Mouse (Mus musculus) layer of hippocampus, adult 18-20 months (tissue): Measurements from ENCODE around the gene Tbc1d10a. TPM values are rescaled to one million over a fixed set of nuclear protein-coding genes. Genes with fewer than 3 reads are reported as not detected.

Experiments used
- DNase-seq, 2 experiments: peaks; one replicate each; pipeline ENCODE4 v3.0.0; 2022; ENCODE audit warnings: low spot score in 2 of 2
- microRNA-seq, 2 experiments: library from miRNA; unstranded; fragments of <30 nt; microRNA quantifications; one replicate each; pipeline ENCODE4 v1.2.0; 2021
- total RNA-seq, 2 experiments: library from RNA; stranded (reverse); gene quantifications; 2 replicates each; pipeline ENCODE4 v1.2.3; 2021

Tbc1d10a gene
- total RNA-seq, 2 experiments from 2014 or later, result 28.1 to 30.8 TPM

GRCm38 (mm10) chr11:4262847-4263246, 76.3 kb downstream of the Tbc1d10a start:
- DNase-seq, result no peak

GRCm38 (mm10) chr11:4263296-4263695, 76.7 kb downstream of the Tbc1d10a start:
- no peak for DNase-seq

GRCm38 (mm10) chr11:4264066-4264465, 77.5 kb downstream of the Tbc1d10a start:
- no peak for DNase-seq

Small RNAs within 50 kb of the gene (microRNA-seq; reads per million reads assigned to microRNA genes)
- gene Mir3060, result 3.7 to 4.9 reads per million in 2 experiments

Other genes with a start within 250 kb of the Tbc1d10a start
- gene Pes1, start 222.8 kb upstream of the Tbc1d10a start, total RNA-seq, result 10 to 100 TPM; 40.0 to 40.2 TPM
- gene 4930556J24Rik, start 210.0 kb upstream of the Tbc1d10a start, total RNA-seq, result under 1 TPM in 1 of 2 experiments, not detected in 1; 0.28 TPM
- 1 to 10 TPM; 8.0 to 9.7 TPM for gene Gal3st1, start 203.2 kb upstream of the Tbc1d10a start, total RNA-seq
- under 1 TPM; 0.27 to 0.41 TPM for gene Sec14l4, start 155.3 kb upstream of the Tbc1d10a start, total RNA-seq
- 1 to 10 TPM in 1 of 2 experiments, under 1 TPM in 1; 0.74 to 1.5 TPM for gene Sec14l3, start 121.9 kb upstream of the Tbc1d10a start, total RNA-seq
- gene Mtfp1, start 91.3 kb upstream of the Tbc1d10a start, total RNA-seq, result 100 to 1,000 TPM; 118 to 123 TPM
- gene Sec14l2, start 63.4 kb upstream of the Tbc1d10a start, total RNA-seq, result 10 to 100 TPM; 57.7 to 61.3 TPM
- gene Rnf215, start 51.6 kb upstream of the Tbc1d10a start, total RNA-seq, result 10 to 100 TPM; 27.1 to 27.5 TPM
- gene Ccdc157, start 26.5 kb upstream of the Tbc1d10a start, total RNA-seq, result 10 to 100 TPM; 10.4 to 11.7 TPM
- gene Sf3a1, start 26.4 kb upstream of the Tbc1d10a start, total RNA-seq, result 10 to 100 TPM; 72.7 TPM
- 1 to 10 TPM; 4.3 to 4.7 TPM for gene Castor1, start 31.4 kb downstream of the Tbc1d10a start, total RNA-seq
- not detected for gene Osm, start 49.6 kb downstream of the Tbc1d10a start, total RNA-seq
- gene Lif, start 70.8 kb downstream of the Tbc1d10a start, total RNA-seq, result 1 to 10 TPM; 1.8 to 2.7 TPM